Mouse (Mus musculus): ENCODE data around the gene Plcb2.

The Plcb2 gene

DNA sequence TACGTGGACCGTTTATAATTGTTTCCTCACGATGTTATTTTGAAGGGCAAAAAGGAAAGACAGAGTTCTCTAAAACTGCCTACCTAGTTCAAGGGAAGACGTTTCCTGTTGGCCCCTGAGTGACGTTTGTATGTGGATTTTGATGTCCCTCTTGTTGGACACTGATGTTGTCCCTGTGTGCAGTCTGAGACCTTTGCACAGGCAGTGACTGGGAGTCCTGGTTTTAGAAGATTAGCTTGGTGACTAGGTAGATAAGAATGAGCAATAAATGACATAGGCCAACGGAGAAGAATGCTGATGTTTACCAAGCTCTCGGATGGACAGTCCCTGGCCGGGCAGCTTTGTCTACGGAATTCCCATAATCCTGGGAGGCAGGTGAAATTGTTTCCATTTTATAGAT, 66.3 kb downstream of the Plcb2 start:
- in situ Hi-C loops (cut with MboI, MseI), result no loop called here

DNA sequence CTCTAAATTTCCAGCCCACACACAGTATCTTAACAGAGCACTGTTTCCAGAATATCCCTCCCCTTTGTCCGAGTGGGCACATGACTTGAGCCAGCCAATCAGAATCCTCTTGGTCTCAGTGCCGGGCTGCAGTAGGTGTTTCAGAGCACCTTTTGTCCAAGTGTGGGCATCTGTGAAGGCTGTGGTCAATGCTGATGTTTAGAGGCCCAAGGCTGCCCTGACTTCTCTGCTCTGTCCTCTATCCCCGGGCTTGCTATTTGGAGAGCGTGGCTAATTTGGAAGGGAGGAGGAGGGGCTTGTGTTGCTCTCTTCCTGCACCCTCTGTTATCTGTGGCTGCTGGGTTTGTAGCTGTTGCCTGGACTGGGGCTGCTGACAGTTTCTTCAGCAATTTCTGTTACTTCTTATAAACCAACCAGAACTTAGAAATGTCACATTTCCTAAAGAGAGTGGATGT, 68.2 kb downstream of the Plcb2 start:
- in situ Hi-C loops (cut with MboI, MseI), result loop anchor here (10.0 kb wide), 1 partner anchor 235 kb away; no protein-coding TSS in a partner anchor

DNA sequence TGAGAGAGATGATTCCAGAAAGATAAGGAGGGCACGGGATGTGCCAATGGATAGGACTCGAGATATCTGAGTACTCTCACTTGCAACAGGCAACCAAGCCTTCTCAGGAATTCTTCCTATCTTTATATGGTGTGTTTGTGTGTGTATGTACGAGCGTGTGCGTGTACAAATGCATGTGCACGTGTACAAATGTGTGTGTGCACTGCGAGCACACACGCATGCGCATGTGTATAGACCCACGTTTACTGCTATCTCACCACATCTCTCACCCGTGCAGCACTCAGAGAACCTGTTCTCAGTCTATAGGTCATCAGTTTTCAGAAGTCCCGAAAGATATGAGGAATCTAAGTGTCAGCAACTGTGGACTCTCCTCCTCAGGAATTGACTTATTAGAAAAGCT, 68.7 kb downstream of the Plcb2 start:
- in situ Hi-C loops (cut with MboI, MseI), result loop anchor here (10.0 kb wide), 1 partner anchor 235 kb away; no protein-coding TSS in a partner anchor

DNA sequence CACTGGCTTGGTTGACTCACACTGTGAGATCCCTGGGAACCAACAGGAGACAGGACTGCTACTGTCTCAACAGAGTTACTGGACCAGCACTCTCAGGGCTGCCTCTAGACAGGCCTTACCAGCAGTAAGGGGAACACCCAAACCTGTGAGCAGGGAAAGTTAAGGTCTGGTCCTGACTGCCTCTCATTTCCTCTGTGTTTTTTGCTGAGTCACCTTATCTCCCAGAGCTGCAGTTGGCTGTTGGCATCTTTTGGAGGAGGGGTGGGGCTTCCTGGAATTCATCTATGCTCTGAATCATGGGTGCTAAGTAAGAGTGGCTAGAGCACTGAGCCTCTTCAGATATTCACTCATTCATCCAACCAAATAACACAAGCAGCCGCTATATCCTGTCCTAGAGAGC, 69.2 kb downstream of the Plcb2 start:
- in situ Hi-C loops (cut with MboI, MseI), result loop anchor here (10.0 kb wide), 1 partner anchor 236 kb away; no protein-coding TSS in a partner anchor

DNA sequence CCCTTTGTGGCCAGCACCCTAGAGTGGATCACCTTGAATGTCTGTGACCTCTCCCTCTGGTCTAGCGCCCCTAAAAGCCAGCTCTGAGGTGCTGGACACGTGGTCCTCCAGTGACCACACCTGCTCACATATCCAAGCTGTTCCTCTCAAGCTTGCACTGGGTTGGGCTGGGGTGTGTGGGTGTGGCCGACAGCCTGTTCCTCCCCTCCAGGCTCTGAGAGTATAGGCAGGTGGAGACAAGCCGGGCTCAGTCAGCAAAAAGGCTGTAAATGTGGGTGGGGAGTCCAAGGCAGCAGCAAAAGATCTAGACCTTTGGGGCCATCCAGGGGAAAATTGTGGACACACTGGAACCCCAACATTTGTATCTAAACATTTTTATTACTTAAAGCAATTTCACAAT, 69.8 kb downstream of the Plcb2 start:
- in situ Hi-C loops (cut with MboI, MseI), result loop anchor here (10.0 kb wide), 1 partner anchor 236 kb away; no protein-coding TSS in a partner anchor
